ENCODE assay signal across 22 mouse cellular contexts in genomic region chr6:145990578-145990977, GRCm38 (mm10). TPM values are rescaled to one million over a fixed set of nuclear protein-coding genes. Genes with fewer than 3 reads are reported as not detected.
"Had no signal": no experiment of that assay in that cellular context is flagged by ENCODE, and none has a peak within 500 bp of the region (broad histone marks: within the 10 kb centered on the region; RNA-seq: fewer than 3 reads in every experiment).

No protein-coding gene starts in this region.

- H3K9me3 ChIP-seq: liver, embryonic 15.5 days; midbrain, embryonic 10.5 days; midbrain, embryonic 12.5 days; neural tube, embryonic 13.5 days; neural tube, embryonic 15.5 days; stomach, embryonic 15.5 days had no signal

- DNase-seq: lung, adult 18-20 months; lung, embryonic 14.5 days; lung, postnatal 10 days; midbrain, embryonic 14.5 days; retina, postnatal 1 day; right cerebral cortex, adult 18-20 months; right cerebral cortex, postnatal 25 days; right cerebral cortex, postnatal 4 days; thymus, adult 2 months; thymus, postnatal 25 days; thymus, postnatal 4 days had no signal

- H3K27ac ChIP-seq: liver, embryonic 15.5 days; midbrain, embryonic 10.5 days; midbrain, embryonic 12.5 days; neural tube, embryonic 13.5 days; neural tube, embryonic 15.5 days; stomach, embryonic 15.5 days; stomach, postnatal 0 days had no signal

- H3K36me3 ChIP-seq: liver, embryonic 15.5 days; midbrain, embryonic 10.5 days; midbrain, embryonic 12.5 days; neural tube, embryonic 13.5 days; neural tube, embryonic 15.5 days; stomach, embryonic 15.5 days had no signal

- H3K27me3 ChIP-seq: liver, embryonic 15.5 days; midbrain, embryonic 12.5 days; neural tube, embryonic 13.5 days; neural tube, embryonic 15.5 days; stomach, embryonic 15.5 days had no signal

- H3K9ac ChIP-seq: liver, embryonic 15.5 days; lung, embryonic 14.5 days; midbrain, embryonic 12.5 days; neural tube, embryonic 13.5 days; neural tube, embryonic 15.5 days; stomach, embryonic 15.5 days had no signal

- H3K4me3 ChIP-seq: liver, embryonic 15.5 days; midbrain, embryonic 10.5 days; midbrain, embryonic 12.5 days; myocyte; neural tube, embryonic 13.5 days; neural tube, embryonic 15.5 days; stomach, embryonic 15.5 days had no signal

- H3K4me2 ChIP-seq: liver, embryonic 15.5 days; lung, embryonic 14.5 days; midbrain, embryonic 12.5 days; neural tube, embryonic 13.5 days; neural tube, embryonic 15.5 days; stomach, embryonic 15.5 days had no signal

- ATAC-seq: midbrain, embryonic 16.5 days had no signal

- H3K4me1 ChIP-seq: liver, embryonic 15.5 days; midbrain, embryonic 12.5 days; neural tube, embryonic 13.5 days; neural tube, embryonic 15.5 days; stomach, embryonic 15.5 days had no signal

RNA-seq across cellular contexts. Expression of gene Sspn, which starts 59.1 kb away (rescaled TPM):
- total RNA-seq: megakaryocyte, adult 5-6 weeks; megakaryocyte-erythroid progenitor cell, adult 5-6 weeks had no signal
